Mouse (Mus musculus): ENCODE data around the gene Gm572.

The Gm572 gene

DNA sequence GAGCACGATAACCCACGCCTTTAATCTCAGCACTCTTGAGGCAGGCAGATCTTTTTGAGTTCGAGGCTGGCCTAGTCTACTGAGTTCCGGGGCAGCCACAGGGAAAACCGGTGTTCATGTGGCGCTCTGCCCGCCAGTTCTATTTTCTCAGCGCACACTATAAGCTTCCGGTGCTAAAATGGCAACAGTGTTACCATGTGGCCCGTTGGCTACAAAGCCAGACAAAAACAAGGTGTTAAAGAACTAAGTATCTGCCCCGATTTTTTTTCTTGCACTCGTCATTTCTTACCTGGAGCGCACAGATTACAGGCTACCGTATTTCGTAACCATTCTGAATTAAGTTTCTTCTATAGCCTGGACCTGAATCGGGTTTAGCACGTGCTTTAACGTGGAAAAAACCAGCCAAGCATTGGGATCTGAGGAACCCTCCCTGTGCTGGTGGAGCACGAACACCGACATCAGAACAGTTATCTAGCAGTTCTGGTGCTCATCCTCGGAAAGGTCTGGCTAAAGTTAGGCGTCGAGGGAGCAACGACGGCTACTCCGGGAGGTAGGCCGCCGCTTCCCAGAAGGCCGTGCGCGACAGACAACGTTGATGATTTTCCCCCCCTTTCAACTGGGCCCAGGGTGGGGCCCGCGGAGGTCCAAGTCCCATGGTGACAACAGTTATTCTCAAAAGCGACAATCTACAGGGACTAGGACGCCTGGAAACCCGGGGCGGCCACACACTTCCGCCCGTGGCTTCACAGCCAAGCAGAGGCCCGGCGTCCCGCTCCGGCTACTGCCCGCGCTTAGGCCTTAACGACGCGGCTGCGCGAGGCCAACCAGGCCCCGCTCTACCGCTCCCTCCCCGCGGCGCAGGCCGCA is 17.1 kb upstream of the Gm572 start:
- DNase-seq (ENCODE audit: low read depth, low spot score): peak; percentile 74

- DNase-seq (ENCODE audit: low read depth, low spot score): peak; percentile 91
These were observed 16.4 kb upstream of the Gm572 start, which contains the start of gene Tardbp for GRCm38 (mm10) chr4:148626623-148627185. Gene Tardbp, minus strand, starts transcription at chr4:148627019.

DNA sequence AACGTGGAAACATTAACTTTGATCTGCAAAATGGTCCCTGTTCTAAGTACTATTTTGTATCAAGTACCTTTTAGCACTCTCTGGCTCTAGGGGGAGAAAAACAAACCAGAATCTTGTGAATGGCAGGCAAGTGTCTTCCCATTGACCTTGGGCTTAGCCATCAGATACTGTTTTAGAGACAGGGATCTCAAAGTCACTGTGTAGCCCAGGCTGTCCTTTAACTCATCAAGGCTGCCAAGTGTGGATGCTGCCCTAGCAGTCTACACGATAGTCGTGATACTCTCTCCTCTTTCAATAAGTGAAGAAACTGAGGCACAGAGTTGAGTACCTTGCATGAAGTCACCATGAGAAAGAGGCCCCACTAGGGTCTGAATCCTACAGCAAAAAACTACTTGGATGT is 15.9 kb upstream of the Gm572 start:
- no peak for DNase-seq (ENCODE audit: low read depth, low spot score)

- DNase-seq (ENCODE audit: low read depth, low spot score): no peak
These were observed 11.0 kb upstream of the Gm572 start for GRCm38 (mm10) chr4:148632013-148632692.

DNA sequence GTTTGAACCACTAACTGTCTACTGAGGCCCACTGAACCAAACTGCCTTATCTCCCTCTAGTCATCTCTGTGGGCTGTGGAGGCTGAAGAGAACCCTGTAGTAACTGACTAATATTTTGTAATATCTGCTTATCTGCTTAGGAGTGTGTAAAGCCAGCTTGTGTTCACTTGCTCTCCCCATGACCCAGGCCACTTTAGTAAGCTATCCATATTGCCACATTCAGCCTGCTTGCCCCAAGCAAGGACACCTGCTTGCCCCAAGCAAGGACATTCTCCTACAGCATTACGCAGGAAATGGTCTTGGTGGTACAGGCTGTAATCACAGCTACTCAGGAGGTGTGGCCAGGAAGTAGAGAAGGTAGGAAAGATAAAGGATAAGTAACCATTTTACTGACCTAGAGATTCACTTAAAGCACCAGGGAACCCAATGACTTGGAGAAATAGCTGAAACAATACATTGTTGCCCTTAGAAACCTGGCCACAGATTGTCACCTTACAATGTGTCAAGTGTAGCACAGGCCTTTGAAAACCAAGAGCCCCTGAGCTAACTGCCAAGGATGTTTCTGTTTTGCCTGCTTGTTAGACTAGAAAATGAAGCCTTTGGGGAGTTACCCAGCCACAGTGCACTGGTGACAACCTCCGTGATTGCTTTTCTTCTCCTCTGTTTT is 9.6 kb upstream of the Gm572 start:
- DNase-seq (ENCODE audit: low read depth, low spot score): no peak

GRCm38 (mm10) chr4:148635309-148635708 is 7.8 kb upstream of the Gm572 start:
- DNase-seq (ENCODE audit: low read depth, low spot score): no peak

- DNase-seq (ENCODE audit: low read depth, low spot score): no peak
These were observed 4.8 kb upstream of the Gm572 start for GRCm38 (mm10) chr4:148638302-148638701.

GRCm38 (mm10) chr4:148639455-148639854 is 3.7 kb upstream of the Gm572 start:
- DNase-seq (ENCODE audit: low read depth, low spot score): no peak

GRCm38 (mm10) chr4:148641121-148641520 is 2.0 kb upstream of the Gm572 start:
- no peak for DNase-seq (ENCODE audit: low read depth, low spot score)

GRCm38 (mm10) chr4:148644157-148644511 is 1.0 kb downstream of the Gm572 start:
- DNase-seq (ENCODE audit: low read depth, low spot score): peak; percentile 63

GRCm38 (mm10) chr4:148644926-148645325 is 1.8 kb downstream of the Gm572 start:
- no peak for DNase-seq (ENCODE audit: low read depth, low spot score)

- DNase-seq (ENCODE audit: low read depth, low spot score): peak; percentile 99
These were observed 3.5 kb downstream of the Gm572 start for GRCm38 (mm10) chr4:148646616-148647015.

- no peak for DNase-seq (ENCODE audit: low read depth, low spot score)
These were observed 6.2 kb downstream of the Gm572 start for GRCm38 (mm10) chr4:148649309-148649708.

DNA sequence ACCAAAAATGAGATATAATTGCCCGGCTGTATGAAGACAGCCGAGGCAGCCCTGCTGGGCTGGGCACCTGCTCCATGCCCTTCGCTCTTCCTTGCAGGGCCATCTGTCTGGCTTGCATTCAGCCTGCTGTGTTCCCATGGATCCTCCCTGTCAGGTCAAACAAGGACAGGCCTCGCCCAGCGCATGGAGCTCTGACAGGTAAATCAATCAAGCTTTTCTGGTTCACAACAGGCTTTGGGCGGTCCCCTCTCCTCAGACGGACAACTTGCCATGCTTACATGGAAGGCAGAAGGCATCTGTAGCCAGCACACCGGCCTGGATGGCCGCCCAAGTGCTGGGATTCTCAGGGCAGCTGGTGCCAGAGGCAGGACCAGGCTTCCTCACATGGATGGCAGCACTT is 7.9 kb downstream of the Gm572 start:
- DNase-seq (ENCODE audit: low read depth, low spot score): no peak

DNA sequence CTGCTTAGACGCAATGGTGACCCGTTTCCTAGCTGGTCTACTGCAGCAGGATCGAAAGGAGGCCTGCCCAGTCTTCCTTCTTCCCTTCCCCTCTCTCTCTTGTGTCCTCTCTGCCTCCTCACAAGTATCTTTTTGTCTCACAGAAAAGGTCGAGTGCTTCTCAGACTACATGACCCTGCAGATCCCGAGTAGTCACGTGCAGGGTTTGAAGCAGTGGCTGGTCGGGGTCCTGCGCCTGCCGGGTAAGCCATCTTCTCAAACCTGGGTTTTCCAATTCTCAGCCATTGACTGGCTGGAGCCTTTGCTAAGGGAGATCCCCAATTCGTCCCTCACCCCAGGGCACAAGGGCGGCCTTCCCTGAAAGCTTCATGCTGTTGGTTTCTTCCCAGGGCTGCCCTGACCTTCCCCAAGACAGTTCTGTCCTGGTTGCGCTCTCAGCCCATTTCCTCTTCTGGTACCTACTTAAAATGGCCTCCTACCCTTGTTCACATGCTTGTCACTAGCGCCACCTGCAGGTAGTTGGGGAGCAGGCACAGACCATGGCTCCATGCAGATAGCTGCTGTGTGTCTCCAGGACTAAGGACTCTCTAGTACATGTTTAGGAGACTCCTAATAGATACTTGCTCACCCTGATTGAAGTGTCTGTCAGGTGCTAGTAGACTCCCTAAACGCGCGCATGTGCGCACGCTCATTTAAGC is 11.7 kb downstream of the Gm572 start:
- DNase-seq (ENCODE audit: low read depth, low spot score): peak; percentile 65

DNA sequence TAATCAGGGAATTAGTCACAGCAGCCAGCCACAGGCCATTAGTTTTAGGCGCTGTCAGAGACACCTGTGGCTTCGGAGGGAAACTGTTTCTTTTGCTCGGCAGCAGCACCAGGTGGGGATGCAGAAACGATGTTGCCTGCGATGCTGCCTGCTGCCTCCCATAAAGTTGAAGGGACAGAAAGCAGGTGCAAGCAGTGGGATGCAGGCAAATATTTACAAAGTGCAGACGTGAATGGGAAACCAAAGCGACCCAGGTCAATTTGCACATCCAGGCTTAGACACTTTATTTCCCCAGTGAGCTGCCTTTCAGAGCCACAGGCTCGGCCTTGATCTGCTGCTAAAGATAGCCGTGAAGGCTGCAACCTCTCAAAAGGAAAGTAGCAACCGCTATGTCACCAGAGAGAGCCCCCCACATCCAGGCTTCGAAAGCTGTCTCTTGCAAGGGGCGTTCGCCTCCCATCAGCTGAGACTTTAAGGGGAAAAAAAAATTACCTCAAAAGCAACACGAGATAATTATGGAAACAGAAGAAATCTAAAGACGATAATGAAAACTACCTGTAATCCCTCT is 13.7 kb downstream of the Gm572 start:
- DNase-seq (ENCODE audit: low read depth, low spot score): no peak

- DNase-seq (ENCODE audit: low read depth, low spot score): no peak
These were observed 14.7 kb downstream of the Gm572 start for GRCm38 (mm10) chr4:148657776-148658175.

DNA sequence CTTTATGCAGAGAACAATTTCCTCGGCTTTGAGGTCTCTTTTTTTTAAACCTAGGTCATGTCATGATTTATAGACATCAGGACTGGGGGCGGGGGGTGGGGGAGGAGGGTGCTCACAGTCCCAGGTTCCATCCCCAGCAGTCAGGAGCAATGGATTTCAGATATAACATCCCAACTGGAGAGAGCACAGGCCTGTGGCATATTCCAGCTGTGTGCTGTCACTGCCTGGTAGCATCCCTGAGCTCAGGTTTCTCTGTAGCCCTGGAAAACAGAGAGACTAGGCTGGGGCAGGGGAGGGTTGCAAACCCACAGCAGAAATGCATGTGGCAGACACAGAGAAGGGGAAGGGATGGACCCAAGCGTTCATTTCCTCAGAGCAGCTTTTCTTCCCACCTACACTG is 17.1 kb downstream of the Gm572 start:
- DNase-seq (ENCODE audit: low read depth, low spot score): no peak

DNA sequence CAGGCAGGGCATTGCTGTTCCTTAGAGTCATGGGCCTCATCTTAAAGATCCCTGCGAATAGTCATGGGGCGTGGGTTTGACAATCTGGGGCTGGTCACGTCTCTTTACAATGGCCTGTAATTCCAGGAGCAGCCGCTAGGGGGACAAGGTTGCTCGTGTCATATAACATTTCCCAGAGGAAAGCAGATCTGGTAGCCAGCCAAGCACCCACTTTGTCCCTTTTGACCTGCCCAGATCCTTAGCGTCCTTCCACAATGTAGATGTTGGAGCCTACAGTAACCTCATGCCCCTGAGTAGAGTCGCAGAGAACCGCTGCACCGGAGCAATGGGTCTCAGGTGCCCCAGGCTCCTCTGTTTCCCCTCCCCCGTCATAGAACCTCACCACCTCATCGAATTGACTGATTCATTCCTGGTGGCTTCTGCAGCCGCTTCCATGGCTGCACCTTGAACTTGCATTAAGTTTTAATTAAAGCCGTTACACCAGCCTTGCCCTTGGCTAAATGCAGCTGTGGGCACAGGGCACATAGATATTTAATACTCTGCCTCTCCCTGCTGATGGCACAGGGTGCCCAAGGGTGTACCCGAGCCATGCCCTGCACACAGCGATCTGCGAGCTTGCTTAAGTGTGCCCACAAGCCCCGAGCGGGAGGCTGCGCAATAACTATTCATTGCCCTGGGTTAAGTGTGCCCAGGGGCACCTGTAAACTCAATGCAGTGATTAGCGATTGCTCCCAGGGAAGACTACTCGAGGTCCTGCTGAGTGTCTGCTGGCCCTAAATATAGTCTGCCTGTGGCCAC is 19.2 kb downstream of the Gm572 start:
- DNase-seq (ENCODE audit: low read depth, low spot score): peak; percentile 70

- no peak for DNase-seq (ENCODE audit: low read depth, low spot score)
These were observed 20.2 kb downstream of the Gm572 start for GRCm38 (mm10) chr4:148663326-148663725.
